Mouse (Mus musculus) embryo, embryonic 10 days (tissue): Measurements from ENCODE around the gene E2f8.

Experiments
- DNase-seq: peaks from one replicate; pipeline ENCODE4 v3.0.0-alpha.2; 2015; ENCODE audit warnings: low spot score

Gene E2f8

DNA sequence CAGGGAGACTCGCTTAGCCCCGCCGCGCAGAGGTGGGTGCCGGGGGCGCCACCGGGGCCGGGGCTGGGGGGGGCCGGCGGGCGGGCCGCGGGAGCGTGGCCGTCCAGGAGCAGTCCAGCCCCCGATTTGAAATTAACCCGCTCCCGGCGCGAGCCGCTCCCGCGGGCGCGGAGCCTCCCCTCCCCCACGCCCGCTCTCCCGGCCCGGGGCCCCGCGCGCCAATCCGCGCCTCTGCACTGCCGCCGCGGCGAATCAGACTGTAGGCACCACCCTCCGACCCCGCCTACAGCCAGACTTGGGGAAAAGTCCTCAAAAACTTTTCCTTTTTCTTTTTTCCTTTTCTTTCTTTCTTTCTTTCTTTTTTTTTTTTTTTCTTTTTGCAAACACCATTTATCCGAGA lies at the start of gene E2f8:
Gene E2f8, minus strand, starts transcription at position 111 of the 400 bp plus-strand sequence.
- DNase-seq, result peak; percentile 87

DNA sequence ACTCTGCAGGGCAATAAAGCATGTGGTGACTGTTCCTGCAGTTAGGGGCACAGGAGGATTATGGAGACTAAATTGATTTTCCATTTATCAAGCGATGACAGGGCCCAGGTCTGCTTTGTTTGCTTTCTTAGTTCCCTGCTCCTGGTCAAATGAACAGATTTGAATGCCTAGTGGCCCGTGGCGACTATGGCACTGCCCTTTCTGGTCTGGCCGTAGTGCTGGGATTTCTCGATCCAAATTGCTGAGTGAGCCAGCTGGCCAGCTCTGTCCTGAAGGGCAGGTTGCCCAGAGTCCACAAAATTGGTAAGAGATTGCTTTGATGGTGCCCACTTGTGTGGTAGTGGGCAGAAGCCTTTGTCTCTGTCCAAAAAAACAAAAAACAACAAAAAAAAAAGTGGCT lies 49.0 kb upstream of the E2f8 start:
- DNase-seq, result peak; percentile 46

DNA sequence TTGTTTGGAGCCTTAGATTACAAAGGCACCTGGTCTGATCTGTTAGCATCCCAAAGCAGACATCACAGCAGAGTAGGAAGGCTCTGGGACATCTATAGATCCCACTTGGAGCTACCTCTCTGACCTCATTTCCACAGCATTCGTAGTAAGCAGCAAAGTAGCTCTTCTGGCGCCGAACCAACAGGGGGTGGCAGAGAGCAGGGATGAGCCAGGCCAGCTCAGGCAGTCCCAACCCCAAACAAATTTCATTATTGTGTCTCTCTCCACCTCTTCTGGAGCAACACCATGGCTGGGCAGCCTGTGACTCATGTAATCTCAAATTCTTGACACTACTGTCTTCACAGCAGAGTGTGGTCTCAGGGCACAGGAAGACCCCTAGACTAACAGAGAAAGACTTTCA lies 47.0 kb upstream of the E2f8 start:
- DNase-seq, result peak; percentile 85

DNA sequence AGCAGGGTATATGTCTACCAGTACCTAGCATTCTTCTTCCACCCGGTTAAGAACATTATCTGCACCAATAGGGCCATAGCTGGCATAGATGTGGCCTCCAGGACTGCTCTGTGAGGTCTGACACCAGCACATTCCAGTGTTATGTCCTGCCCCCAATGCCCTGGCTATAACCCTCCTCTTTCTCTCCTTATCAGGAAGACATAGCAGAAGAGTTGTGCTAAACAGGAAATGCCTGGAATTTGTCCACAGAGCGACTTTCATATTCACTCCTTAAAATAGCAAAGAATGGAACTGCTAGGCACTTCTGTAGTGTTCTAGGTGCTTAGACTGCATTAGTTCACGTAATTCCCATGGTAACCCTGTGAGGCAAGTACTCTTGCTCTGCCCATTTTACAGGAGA lies 43.8 kb upstream of the E2f8 start:
- DNase-seq, result no peak

DNA sequence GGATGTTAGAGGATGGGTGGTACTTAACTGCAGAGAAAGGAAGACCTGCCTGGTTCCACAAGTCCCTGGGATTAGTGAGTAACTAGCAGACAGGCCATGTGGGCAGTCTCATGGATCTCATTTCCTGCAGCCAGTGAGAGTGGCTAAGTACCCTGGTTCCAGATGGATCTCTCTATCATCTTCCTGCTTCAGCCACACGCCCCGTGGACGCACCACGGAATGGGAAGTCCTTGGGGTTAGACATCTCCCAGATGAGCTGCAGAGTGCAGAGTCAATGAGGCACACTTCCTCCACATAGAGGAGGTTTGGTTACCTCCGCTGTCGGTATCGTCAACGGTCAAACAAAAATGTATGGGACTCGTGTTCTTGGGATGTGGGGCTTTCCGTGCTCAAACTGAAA lies 42.2 kb upstream of the E2f8 start:
- DNase-seq, result no peak

DNA sequence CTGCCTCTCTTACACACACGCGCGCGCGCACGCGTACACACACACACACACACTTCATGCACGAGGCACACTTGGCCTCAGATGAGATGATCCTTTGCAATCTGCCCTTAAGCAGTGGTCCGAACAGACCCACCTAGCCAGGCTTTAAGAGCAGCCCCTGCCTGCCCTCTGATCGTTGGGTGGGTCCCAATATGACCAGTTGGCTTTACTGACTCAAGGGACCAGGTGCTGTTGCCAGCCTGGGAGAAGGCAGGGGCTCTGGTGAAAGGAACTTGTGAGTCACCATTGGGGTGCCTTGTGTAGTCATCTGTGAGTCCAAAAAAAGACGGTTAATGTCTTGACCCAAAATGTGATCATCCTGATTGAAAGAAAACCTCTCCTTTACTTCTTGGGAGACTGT lies 37.0 kb upstream of the E2f8 start:
- no peak for DNase-seq

DNA sequence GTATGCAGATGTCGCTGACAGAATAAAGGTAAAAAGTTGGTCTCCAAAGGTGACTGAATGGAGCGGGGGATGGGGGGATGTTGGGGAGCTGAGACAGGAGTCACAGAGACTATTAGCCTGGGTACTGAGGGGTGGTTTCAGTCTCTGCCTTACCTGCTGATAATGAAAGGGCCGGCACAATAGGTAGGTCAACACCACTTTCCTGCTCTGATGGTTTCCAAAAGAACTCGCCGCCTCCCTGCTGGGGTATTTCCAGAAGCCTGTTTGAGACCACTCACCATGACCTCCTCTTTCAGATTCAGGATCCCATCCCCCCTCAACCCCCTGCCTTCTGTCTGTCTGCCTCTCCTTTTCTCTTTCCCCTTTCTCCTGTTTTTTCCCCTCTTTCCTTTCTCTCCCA lies 36.6 kb upstream of the E2f8 start:
- DNase-seq, result no peak

DNA sequence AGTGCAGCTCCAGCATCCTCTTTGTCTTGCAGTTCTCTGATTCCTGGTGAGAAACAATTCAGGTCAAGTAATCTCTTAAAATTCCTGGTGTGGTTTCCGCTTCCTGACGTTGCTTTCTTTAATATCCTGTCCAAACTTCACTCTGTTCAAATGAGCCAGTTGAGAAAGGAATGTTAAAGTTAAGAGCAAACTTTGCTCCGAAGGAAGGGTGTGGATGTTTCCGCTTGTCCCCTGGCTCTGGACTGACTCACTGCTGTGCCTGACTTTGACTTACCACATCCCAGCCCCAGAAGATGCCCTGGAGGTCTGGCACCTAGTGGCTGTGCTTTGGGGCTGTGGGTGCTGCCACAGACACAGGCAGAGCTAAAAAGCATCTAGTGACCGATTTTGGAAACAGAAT lies 36.1 kb upstream of the E2f8 start:
- DNase-seq, result no peak

DNA sequence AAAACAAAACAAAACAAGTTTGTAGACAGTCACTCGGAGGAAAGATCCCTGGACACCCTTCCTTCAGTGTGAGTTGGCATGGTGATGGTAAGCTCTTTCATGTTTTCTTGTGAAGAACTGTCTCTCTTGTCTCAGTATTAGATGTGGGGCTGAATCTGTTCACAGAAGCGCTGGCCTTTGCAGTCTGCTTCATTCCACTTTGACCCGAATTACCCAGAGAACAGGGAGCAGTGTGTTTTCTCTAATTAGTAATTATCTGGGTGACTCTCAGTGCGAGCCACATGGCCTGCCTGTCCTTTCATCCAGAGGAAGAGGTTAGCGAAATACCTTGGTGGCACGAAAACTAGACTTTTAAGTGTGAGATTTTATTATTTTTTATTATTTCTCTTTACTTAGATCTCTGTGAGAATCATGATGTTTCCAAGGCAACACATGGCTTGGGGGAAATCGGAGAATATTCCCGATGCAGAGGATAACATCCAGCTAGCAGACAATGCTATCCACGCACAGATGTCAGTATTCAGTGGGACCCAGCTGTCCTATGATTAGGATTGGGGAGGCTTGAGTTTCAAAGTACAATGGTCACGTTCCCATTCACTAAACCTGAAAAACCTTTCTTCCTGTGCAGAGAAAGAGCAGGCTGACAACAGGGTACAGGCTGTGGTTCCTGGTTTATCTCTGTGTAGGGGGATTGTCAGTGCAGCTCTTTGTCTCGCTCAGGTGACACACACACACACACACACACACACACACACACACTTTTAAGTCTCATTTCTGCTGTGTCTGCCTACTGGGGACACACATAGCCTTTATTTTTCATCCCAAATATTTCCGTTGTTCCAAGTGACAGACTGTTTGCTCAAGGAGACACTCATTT lies 33.5 kb upstream of the E2f8 start:
- no peak for DNase-seq

DNA sequence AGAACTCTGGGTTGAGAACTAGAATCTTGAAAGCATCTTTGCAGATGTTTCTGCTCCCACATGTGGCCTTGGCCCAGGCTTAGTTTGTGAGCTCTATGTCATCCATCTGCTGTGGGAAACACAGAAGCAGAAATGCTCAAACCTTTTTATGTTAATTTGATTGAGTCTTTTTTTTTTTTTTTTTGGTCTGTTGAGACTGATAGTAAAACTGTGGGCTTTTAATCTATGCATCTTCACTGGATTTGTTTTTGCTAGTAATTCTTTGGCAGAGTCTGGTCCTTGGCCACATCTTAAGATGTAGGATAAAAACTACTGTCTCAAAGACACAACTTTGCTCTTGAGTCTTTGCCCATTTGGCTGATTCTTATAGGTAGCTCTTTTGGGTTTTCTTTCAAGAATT lies 29.8 kb upstream of the E2f8 start:
- DNase-seq, result no peak

DNA sequence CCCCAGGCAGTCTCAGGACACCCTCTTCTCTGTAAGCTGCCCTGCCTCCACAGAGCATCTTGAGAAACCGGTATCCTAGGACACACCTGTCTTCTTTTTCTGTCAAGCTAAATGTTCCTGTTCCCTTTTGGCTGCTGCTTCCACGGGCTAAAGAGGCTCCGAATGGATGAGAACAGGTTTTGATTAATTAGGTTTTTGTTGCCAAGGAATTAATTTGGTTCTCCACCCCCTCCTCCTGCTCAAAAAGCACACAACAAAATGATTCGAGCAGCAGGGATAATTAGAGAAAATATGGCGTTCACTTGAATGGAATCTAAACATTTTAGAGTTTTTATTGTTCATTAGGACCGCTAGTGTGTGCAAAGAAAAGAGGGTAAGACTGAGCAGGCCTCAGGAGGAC lies 28.9 kb upstream of the E2f8 start:
- no peak for DNase-seq

DNA sequence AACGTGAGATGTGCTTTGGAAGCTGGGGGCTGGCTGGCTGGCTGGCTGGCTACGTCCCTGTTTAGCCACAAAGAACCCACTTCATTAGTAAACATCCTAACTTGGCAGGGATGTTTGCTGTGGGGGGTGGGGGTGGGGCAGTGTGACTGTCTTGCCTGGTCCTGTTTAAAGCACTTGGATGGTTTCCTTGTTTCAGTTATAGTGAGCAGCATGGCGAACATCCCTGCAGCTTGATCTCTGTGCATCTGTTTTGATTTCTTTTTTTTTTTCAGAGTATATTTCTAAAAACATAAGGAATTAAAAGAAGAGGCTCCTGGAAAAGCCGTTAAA lies 27.9 kb upstream of the E2f8 start:
- no peak for DNase-seq

DNA sequence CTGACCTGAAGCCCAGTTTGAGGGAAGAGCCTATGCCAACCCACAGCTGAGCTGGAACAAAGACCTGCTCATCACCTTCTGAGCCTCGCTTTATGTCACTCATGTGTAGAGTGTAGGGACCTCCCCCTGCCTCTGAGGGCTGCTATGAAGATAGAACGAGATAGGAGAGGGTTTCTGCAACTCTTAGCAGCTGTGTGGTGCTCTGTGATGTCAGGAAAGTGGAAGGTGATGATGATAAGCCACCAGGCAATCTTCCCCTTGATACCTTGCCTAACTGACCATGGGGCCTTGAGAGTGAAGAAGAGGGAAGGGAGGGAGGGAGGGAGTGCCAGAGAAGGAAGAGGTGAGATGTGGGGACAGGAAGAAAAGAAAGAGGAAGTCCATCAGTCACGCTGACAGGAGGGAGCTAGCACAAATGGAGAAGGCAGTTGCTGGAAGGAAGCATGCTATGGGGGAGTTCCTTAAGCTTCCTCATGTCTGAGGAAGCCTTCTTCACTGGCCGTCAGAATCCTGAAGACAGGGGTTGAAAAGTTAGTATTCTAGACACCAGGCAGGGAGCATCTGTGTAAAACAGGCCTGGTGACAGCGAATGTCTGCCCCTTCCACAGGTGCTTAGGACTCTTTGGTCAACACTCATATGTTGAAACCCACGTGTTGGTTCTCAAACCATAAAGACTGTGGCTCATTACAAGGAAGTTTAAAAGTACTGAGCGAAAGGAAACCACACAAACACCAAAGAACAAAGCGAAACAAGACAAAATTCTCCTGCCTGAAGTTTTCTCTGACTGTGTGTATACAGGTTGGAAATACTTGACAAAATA lies 27.3 kb upstream of the E2f8 start, which contains the start of gene Nav2:
Gene Nav2, plus strand, starts transcription at position 196 of the 821 bp plus-strand sequence.
- DNase-seq, result no peak

DNA sequence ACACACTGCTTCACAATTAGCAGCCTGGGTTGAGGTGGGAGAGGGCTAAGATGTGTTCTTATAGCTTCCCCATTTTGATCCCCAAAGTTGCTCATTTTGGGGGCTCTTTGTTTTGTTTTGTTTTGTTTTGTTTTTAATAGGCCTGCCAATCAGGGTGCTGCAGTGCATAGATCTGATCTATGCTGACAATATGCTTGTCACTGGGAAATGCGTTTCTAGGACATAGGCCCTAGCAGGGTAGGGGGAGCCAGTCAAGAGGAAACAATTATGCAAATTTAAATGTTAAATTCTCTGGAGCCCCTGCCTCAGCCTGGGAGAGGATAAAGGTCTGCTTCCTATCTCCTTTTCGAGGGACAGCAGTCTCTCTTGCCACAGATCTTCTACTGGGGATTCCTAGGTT lies 21.1 kb upstream of the E2f8 start:
- no peak for DNase-seq

DNA sequence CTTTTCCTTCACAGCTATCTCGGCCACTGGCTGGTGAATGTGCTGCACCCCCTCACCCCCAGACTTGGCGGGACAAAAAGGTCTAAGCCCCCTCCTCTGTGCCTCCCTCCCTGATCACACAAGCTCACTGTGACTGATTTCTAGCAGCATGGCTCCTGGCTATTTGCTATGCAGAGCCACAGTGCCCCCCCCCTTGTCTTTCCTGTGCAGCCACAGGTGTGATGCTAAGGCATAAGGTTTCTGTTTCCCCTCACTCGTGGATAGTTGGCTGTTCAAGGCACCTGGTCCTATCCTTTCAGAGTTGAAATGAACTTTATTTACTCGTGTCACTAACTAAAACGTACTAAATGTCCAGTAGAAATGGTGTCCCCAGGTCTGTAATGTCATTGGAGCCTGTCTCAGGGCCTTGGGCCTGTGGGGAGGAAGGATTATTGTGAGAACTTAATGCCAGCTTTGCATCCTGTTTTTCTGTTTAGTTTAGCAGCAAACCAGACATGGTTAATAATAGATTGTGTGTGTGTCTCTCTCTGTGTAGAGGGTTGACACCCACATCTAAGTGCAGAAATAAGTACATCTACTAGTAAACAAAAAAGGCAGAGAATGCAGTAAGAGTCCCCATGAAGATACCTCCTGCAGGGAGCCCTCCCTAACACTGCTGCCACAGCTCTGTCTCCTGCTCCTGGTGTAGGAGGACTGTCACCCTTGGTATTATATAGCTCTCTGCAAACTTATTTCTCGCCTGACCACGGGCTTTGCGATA lies 19.2 kb upstream of the E2f8 start:
- no peak for DNase-seq

DNA sequence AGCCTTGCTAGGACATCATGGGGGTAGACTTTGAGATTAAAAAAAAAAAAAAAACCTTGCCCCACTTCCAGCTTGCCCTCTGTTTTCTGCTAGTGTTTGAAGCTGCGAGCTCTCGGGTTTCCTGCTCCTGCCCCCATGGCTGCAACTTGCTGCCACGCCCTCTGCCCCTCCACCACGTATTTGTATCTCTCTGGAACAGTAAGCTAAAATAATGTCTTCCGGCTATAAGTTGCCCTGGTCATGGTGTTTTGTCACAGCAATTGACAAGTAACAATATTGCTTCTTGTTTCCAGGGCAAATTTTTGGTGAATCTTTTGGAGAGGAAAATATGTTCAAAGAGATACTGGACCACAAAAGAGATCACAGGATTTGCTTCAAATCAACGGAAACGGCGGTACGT lies 17.0 kb upstream of the E2f8 start:
- DNase-seq, result no peak

DNA sequence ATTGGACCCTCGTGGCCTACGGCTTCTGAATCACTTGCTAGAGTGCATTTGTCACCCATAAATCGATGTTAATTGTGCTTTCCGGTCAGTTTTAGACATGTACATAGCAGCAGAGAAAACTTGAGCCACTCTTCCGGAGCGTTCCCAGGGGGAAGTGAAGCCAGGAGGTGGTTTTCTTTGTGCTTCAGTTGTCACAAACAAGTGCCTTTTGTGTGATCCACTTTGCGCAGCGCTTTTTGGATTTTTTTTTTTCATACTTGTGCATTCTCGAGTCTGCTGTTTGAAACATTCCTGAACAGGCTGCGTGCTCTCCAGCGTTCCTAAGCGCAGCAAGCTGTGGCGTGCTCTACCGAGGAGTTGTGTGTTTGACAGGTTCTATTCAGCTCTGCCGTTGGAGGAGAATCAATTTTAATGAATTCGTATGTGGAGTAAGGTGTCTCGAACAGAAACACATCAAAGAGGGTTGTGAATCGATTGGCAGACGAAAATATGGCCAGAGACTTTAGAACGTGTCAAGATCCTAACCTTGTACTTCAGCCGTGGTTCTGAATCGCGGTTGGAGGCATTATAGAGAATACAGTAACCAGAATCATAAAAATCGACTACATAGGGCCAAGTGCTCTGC lies 16.3 kb upstream of the E2f8 start:
- DNase-seq, result no peak

DNA sequence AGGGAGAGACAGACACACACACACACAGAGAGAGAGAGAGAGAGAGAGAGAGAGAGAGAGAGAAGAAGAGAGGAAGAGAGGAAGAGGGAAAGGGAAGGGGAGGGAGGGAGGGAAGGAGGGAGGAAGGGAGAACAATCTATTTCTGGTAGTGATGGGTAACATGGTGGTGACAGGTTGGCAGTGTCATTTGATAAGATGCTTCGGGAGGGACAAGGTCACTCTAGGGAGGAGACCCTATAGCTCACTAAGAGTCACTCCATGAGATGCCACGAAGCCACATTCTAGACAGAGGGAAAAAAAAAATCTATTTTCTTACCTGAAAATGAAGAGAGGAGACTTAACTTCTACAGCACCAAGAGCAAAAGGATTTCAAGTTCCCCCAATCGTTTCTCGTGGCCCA lies 14.7 kb upstream of the E2f8 start:
- DNase-seq, result no peak

DNA sequence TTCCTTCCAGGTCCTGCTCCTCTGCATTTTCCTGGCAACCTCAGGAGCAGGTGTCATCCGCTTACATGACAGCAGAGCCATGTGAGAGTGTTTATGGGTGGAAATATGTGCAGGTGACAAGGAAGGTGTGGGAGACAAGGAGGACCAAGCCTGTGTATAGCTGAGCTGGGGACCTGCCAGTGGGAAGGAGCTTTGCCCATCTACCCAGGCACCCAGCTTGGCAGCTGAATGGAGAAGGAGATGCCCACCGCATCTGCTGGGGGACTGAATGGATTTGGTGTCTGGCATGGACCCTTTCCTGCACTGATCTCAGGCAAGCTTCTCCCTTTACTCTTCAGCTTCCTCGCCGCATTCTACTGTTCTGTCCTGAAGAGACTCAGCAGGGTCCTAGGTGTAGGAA lies 14.1 kb upstream of the E2f8 start:
- DNase-seq, result no peak

DNA sequence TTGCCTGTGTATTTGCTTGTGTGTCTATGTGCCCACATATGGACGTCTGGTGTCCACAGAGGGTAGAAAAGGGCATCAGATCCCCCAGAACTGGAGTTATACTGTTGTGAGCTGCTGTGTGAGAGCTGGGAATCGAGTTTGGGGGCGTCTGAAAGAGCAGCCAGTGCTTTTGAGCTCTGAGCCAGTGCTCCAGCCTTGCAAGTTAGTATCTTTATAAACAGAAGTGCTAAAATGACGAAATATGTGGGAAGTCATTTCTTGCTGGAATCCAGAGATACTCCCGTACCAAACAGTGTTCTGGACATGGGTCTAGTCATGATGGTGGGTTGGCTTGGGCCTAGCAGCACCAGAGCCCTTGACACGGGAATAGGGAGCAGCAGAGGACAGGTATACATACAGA lies 13.4 kb upstream of the E2f8 start:
- DNase-seq, result no peak

DNA sequence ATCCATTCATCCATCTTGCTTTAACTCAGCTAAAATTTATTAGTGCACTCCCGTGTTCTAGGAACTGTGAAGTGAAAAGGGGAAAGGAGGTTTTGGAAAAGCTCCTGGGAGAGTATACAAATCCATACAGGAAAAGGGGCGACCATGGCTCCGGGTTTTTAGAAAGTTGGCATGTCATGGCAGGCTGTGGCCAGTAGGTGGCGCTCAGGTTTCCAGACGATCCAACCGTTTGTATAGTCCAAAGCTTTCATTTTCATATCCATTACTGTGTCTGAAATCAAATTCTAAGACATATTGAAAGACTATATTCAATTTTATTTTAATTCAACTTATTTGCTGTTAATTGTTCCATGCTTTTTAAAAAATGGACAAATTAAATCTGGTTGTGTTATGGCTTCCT lies 12.8 kb upstream of the E2f8 start:
- DNase-seq, result peak; percentile 74

DNA sequence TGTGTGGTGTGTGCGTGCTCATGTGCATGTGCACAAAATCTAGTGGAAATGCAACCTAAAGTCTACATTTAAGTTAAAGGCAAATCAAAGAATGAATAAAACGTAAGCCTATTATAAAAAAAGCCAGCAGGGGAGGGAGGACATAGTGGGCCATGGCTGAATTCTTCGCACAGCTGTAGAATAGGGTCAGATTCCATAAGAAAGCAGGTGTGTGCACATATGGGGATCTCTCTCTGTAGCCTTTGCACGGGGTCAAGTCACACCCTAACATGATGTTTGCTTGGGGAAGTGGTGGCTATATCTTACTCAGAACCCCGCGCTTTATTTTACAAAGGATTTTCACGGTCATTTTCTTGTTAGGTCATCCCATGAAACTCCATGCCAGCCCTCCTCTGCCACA lies 11.7 kb upstream of the E2f8 start:
- no peak for DNase-seq
